Mouse (Mus musculus): ENCODE measurements around the gene Olfr591. TPM values are rescaled to one million over a fixed set of nuclear protein-coding genes. Genes with fewer than 3 reads are reported as not detected.
"Not testable (repeated sequence)": the region's sequence is repeated elsewhere in the genome, so short reads cannot be mapped to it uniquely, and the experiment has no call there.

Olfr591 gene
- total RNA-seq (2021), result not detected

DNA sequence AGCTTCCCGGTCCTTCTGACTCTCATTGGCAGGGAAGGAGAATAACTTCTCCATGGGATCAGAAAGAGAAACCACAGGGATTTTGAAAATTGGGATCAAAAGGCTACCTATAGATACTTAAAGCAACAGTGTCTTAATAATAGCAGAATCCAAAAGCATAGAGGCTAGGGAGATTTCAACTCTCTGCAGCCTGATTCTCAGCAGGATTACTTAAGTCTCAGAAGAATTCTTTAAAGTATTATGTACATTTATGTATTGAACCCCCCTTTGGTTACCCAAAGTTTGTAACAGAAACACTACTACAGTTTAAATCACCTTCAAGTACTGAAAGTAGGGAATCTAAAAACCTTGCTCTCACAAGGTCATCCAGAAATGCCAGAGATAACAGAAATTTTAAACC is at the start of gene Olfr591:
TSS of gene Olfr591 (minus strand) at position 101 of the 400 bp plus-strand sequence.
- DNase-seq (ENCODE audit: low spot score), result no peak
- intact Hi-C loops (cut with DNase I), result no loop called here

DNA sequence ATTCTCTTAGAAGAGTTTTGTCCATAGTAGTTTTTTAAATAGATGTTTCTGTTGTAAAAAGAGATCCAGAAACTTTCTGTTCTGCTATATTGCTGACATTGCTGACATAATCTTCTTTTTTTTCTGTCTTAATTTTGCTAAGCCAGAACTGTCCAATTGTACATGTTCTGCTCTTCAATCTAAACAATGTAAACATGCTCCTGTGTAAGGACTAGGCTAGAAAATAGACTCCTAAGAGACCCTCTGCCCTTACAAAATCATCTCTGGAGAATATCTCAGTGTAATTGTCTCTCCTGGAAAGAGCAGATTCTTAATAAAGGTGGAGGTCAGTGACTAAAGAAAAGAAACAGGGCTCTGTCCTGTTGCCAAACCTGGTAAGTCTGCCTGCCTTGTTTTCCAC is 38.6 kb upstream of the Olfr591 start, which contains the start of gene Olfr594:
TSS of gene Olfr594 (plus strand) at position 301 of the 400 bp plus-strand sequence.
- DNase-seq (ENCODE audit: low spot score), result no peak
- intact Hi-C loops (cut with DNase I), result no loop called here

GRCm38 (mm10) chr7:103212050-103212449 is 33.9 kb upstream of the Olfr591 start:
- intact Hi-C loops (cut with DNase I); DNase-seq (ENCODE audit: low spot score): not testable (repeated sequence)

DNA sequence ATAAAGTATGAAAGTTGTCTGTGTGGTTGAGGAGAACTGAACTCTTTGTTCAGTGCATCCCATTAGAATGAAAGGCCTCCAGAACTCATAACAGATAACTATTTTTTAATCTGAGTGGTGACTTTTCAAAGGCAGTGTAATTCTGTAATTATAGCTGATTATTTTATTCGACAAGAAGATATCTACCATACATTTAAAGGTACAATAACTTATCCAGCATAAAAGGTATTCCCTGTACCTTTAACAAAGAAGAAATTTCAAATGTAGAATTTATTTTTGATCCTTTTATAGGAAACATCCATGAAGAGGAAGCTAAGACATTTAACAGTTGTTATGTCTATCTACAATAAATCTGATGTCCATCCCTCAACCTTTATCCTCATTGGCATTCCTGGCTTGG is 33.4 kb upstream of the Olfr591 start, which contains the start of gene Olfr593:
TSS of gene Olfr593 (plus strand) at position 301 of the 400 bp plus-strand sequence.
- DNase-seq (ENCODE audit: low spot score), result no peak
- intact Hi-C loops (cut with DNase I), result no loop called here

- intact Hi-C loops (cut with DNase I), result not testable (repeated sequence)
Measured at GRCm38 (mm10) chr7:103184503-103184902, 6.4 kb upstream of the Olfr591 start, which contains the start of gene Olfr592. TSS of gene Olfr592 (plus strand) at chr7:103184803.

GRCm38 (mm10) chr7:103169697-103170096 is 8.4 kb downstream of the Olfr591 start:
- DNase-seq (ENCODE audit: low spot score), result no peak
- intact Hi-C loops (cut with DNase I), result no loop called here

More at GRCm38 (mm10) chr7:103184503-103184902, 6.4 kb upstream of the Olfr591 start, which contains the start of gene Olfr592:
- DNase-seq (ENCODE audit: low spot score), result not testable (repeated sequence)

DNA sequence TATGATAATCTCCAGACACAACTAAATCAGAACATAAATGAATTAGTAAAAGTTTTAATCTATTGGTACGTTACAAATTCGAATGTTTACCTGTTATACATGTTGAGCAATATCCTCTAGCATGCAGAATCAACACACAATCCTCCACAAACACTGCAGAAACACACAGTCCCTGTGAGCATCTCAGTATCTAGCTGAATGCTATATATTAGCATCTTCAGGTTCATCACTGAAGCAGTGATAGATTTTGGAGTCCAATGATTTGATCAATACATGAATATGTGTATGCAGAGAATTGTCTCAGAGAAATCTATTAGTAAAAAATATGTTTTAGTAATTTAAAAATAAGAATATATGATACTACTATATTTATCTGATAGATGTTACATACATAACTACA is 21.9 kb downstream of the Olfr591 start, which contains the start of gene Olfr589:
TSS of gene Olfr589 (minus strand) at position 101 of the 400 bp plus-strand sequence.
- intact Hi-C loops (cut with DNase I), result no loop called here
- DNase-seq (ENCODE audit: low spot score), result no peak

DNA sequence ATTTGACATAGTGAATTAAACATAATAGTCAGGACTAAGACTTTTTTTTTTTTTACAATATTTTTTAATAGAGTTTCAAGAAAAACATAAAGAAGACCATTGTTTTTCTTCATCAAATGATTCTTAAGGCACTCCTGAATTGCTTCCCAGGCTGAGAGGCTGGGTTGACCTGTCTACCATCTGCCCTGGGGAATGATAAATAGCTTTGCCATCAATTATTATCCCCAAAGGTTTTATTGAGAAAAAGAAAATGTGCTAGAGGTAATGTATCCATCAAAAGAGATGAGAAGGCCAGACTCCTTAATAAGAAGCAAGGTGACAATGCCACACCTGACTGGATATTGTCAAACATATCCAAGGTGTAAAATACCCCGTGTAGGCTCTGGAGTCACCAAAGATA is 37.6 kb downstream of the Olfr591 start, which contains the start of gene Olfr588-ps1:
TSS of gene Olfr588-ps1 (plus strand) at position 301 of the 400 bp plus-strand sequence.
- DNase-seq (ENCODE audit: low spot score), result no peak

DNA sequence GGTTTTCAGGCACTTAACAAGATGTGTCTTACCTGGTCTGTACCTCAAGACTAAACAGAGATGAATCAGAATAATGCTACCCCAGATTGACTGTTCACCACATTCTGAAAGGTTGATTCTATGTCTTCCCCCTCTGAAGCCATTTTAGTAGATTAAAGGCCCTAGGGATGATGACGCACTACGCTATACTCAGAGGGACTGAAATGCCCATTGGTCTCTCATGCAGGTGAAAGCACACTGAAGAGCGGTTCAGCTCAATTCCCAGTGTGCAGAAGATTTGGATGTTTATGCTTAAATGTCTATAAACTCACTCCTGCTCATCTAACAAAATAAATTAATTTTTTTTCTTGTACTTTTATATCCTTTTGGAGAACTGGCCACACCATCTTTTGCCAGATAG is 52.6 kb downstream of the Olfr591 start, which contains the start of gene Olfr586:
TSS of gene Olfr586 (minus strand) at position 101 of the 400 bp plus-strand sequence.
- no peak for DNase-seq (ENCODE audit: low spot score)
- intact Hi-C loops (cut with DNase I), result no loop called here

More for the DNA sequence above, 37.6 kb downstream of the Olfr591 start, which contains the start of gene Olfr588-ps1:
- intact Hi-C loops (cut with DNase I), result no loop called here

DNA sequence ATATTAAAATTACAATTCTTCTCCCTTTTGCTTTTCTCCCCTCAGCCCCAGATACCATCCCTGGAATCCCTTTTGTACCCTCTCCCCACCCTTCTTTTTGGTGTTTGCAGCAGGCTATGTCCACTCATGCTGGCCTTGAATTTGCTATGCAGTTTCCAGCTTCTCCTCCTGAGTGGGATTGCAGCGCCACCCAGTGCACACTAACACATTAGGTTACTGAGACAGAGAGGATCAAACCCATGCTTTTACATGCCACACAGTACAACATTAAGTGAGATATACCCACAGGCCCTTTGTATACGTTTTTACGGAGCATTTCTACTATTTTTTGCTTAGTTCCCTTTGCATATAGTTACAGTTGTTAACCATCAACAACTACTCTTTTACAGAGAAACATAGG is 58.7 kb downstream of the Olfr591 start:
- intact Hi-C loops (cut with DNase I), result no loop called here
- no peak for DNase-seq (ENCODE audit: low spot score)

Other genes starting within 250 kb of the Olfr591 start
- not detected for gene Olfr573-ps1, start 235.8 kb downstream of the Olfr591 start, total RNA-seq (2021)
- gene Olfr574, start 229.9 kb downstream of the Olfr591 start, total RNA-seq (2021), result not detected
- not detected for gene Olfr575, start 219.6 kb downstream of the Olfr591 start, total RNA-seq (2021)
- not detected for gene Olfr576, start 215.7 kb downstream of the Olfr591 start, total RNA-seq (2021)
- not detected for gene Olfr577, start 202.4 kb downstream of the Olfr591 start, total RNA-seq (2021)
- gene Olfr578, start 189.0 kb downstream of the Olfr591 start, total RNA-seq (2021), result not detected
- gene Olfr582, start 140.3 kb downstream of the Olfr591 start, total RNA-seq (2021), result not detected
- gene Olfr583, start 127.0 kb downstream of the Olfr591 start, total RNA-seq (2021), result not detected
- not detected for gene Olfr584, start 96.5 kb downstream of the Olfr591 start, total RNA-seq (2021)
- not detected for gene Olfr585, start 80.6 kb downstream of the Olfr591 start, total RNA-seq (2021)
- gene Olfr586, start 52.7 kb downstream of the Olfr591 start, total RNA-seq (2021), result not detected
- gene Olfr588-ps1, start 37.5 kb downstream of the Olfr591 start, total RNA-seq (2021), result not detected
- gene Olfr589, start 22.0 kb downstream of the Olfr591 start, total RNA-seq (2021), result not detected
- not detected for gene Olfr592, start 6.5 kb upstream of the Olfr591 start, total RNA-seq (2021)
- gene Olfr593, start 33.5 kb upstream of the Olfr591 start, total RNA-seq (2021), result not detected
- gene Olfr594, start 38.7 kb upstream of the Olfr591 start, total RNA-seq (2021), result not detected
- not detected for gene Usp17ld, start 74.2 kb upstream of the Olfr591 start, total RNA-seq (2021)
- not detected for gene Olfr596, start 127.3 kb upstream of the Olfr591 start, total RNA-seq (2021)
- gene Olfr597, start 138.0 kb upstream of the Olfr591 start, total RNA-seq (2021), result not detected
- not detected for gene Olfr598, start 145.2 kb upstream of the Olfr591 start, total RNA-seq (2021)
- gene Olfr599, start 157.6 kb upstream of the Olfr591 start, total RNA-seq (2021), result not detected
- not detected for gene Olfr600, start 171.3 kb upstream of the Olfr591 start, total RNA-seq (2021)
- not detected for gene Olfr601, start 184.3 kb upstream of the Olfr591 start, total RNA-seq (2021)
- gene Olfr603, start 207.8 kb upstream of the Olfr591 start, total RNA-seq (2021), result not detected
- gene Usp17lc, start 236.7 kb upstream of the Olfr591 start, total RNA-seq (2021), result not detected

Measured in heart, postnatal 25 days (tissue).